Mouse (Mus musculus) liver, embryonic 16.5 days (tissue): ENCODE measurements at regions not wholly inside any gene's neighbourhood (a gene's known extent, or its start where the extent isn't known, plus 50 kb on each side); places are given as distances from the start of the nearest gene placed in this dataset.

Experiments
- ATAC-seq: fragments of 200-750 bp; cut with Nextera tagmentation; 2 replicates; pipeline ENCODE4 v1.8.0; 2017; ENCODE audit warnings: low read depth, mild to moderate bottlenecking, moderate number of reproducible peaks, moderate library complexity
- H3K27ac ChIP-seq: fragments of 300-500 bp; sonication (generic); 2 replicates; pipeline ENCODE4 v1.5.1; 2014; ENCODE audit warnings: mild to moderate bottlenecking, low read length
- H3K27me3 ChIP-seq: fragments of 300-500 bp; sonication (generic); 2 replicates; pipeline ENCODE4 v1.6.1; 2014; ENCODE audit warnings: low read depth, low read length, mixed read lengths; ENCODE audit not compliant: control insufficient read depth, insufficient read depth
- H3K36me3 ChIP-seq: fragments of 300-500 bp; sonication (generic); 2 replicates; pipeline ENCODE4 v1.6.1; 2014; ENCODE audit warnings: mild to moderate bottlenecking; ENCODE audit not compliant: control insufficient read depth, insufficient read depth
- H3K4me1 ChIP-seq: fragments of 300-500 bp; sonication (generic); 2 replicates; pipeline ENCODE4 v1.6.1; 2014; ENCODE audit warnings: low read depth, low read length, mixed read lengths; ENCODE audit not compliant: control insufficient read depth
- H3K4me2 ChIP-seq: fragments of 300-500 bp; sonication (generic); 2 replicates; pipeline ENCODE4 v1.6.1; 2014; ENCODE audit warnings: low read depth, low read length, mixed read lengths
- H3K4me3 ChIP-seq: fragments of 300-500 bp; sonication (generic); 2 replicates; pipeline ENCODE4 v1.5.1; 2014; ENCODE audit warnings: low read depth, mild to moderate bottlenecking, low read length
- H3K9ac ChIP-seq: fragments of 300-500 bp; sonication (generic); 2 replicates; pipeline ENCODE4 v1.6.1; 2014; ENCODE audit warnings: low read depth, low read length
- H3K9me3 ChIP-seq: fragments of 300-500 bp; sonication (generic); replicated peaks from 2 replicates; pipeline ENCODE4 v1.6.1; 2016; ENCODE audit warnings: low read length; ENCODE audit not compliant: control insufficient read depth
- WGBS: fragments of 180-500 bp; shearing (Covaris S2); extraction: QIAGEN DNeasy Blood & Tissue Kit; methylation state at CpG from one replicate; pipeline ENCODE4 v1.1.7; 2014; ENCODE audit not compliant: insufficient replicate concordance; 5-methylcytosine and 5-hydroxymethylcytosine counted together

DNA sequence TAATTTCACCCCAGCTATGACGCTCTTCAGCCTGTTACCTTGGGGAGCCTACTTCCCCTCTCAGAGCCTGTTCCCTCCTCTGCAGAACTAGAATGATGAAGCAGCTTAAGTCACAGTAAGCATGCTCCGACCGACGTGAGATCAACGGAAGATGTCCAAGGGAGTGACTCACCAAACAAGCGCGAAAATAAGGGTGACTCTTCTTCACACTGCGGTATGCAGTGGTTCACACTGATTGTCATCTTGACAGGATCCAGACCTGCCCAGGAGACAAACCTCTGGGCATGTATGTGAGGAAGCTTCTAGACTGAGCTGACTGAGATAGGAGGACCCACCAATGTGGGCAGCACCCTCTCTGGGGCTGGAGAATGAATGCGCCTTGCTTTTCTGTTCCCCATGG is 116.3 kb upstream of the Tpm1 start:
- no peak for ATAC-seq
- no peaks in the 10 kb centered on the region for H3K36me3 ChIP-seq
- WGBS: 65% methylated on average over 9 of the region's 9 CpGs
- no peaks in the 10 kb centered on the region for H3K9me3 ChIP-seq
- no peaks in the 10 kb centered on the region for H3K27me3 ChIP-seq
- H3K4me3 ChIP-seq: no peak overlapping the region
- H3K4me2 ChIP-seq: no peak overlapping the region
- H3K9ac ChIP-seq: no peak overlapping the region
- H3K27ac ChIP-seq: no peak overlapping the region
- H3K4me1 ChIP-seq: no peaks in the 10 kb centered on the region

DNA sequence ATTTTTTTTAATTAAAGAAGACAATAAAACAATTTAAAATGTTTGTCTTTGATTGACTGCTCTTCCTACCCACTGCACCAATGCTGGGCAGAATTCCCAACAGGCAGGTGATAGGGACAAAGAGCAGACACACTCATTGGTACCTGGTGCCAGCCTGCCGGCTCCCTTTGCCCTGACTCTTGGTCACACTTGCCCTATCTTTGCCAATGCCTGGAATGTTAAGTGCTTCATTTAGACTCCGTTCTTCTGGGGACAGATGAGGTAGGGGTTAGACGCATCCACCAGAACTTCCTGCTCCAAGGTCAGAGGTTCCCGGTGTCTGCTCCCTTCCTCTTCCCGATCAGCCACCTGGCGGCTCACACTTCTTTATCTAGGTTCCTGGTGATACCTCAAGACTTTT is 114.5 kb upstream of the Tpm1 start:
- no peak overlapping the region for H3K4me3 ChIP-seq
- no peaks in the 10 kb centered on the region for H3K27me3 ChIP-seq
- WGBS: 50% methylated on average over 6 of the region's 6 CpGs
- H3K36me3 ChIP-seq: no peaks in the 10 kb centered on the region
- no peak overlapping the region for H3K9ac ChIP-seq
- H3K4me1 ChIP-seq: no peaks in the 10 kb centered on the region
- H3K4me2 ChIP-seq: no peak overlapping the region
- no peaks in the 10 kb centered on the region for H3K9me3 ChIP-seq
- no peak for ATAC-seq
- no peak overlapping the region for H3K27ac ChIP-seq

DNA sequence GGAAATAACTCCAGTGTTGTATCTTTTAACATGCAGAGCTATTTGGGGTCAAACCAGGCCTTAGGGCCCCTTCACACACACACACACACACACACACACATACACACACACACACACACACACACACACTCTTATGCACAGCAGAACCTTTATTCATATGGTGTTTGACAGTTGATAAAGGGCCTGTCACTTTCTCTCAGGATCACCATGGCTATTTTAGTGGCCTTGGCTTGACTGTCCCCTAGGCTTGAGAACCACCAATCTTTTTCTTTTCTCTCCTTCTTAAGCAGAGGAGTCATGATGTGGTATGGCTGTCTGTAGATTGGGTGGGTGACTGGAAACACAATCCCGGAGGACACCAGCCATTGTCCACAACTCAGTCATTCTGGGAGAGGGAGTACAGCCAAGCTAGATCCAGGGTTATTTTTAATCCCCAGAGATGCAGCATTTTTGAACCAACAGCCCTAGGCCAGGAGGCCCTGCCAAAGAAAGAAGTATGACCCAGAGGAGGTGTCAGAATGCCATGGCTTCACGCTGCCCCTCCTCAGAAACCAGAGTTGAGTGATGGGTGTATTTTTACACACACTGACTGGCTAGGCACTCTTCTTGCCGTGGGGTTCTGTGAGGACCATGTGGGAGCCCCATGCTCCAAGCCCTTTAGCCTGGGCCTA is 111.7 kb upstream of the Tpm1 start:
- H3K4me3 ChIP-seq: no peak overlapping the region
- WGBS: 55% methylated on average over 3 of the region's 3 CpGs
- no peak overlapping the region for H3K9ac ChIP-seq
- no peaks in the 10 kb centered on the region for H3K36me3 ChIP-seq
- no peak for ATAC-seq
- no peaks in the 10 kb centered on the region for H3K4me1 ChIP-seq
- no peaks in the 10 kb centered on the region for H3K27me3 ChIP-seq
- no peaks in the 10 kb centered on the region for H3K9me3 ChIP-seq
- no peak overlapping the region for H3K4me2 ChIP-seq
- no peak overlapping the region for H3K27ac ChIP-seq

DNA sequence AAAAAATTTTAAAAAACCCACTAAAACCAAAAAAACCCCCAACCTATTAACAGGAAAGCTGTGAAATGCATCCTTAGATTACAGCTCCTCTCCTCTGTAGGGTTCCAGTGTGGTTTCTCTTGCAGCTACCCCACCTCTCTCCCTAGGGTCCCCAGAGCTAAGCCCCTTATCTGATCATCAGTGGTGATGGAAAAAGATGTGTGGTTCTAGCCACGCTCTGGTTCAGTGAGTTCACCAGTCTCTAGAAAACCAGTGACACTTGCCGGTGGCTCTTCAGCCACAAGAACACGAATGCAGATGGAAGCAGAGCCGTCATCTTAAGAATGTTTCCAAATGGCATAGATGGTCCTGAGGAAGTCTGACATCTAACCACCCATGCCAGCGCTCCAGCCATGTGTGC is 111.1 kb upstream of the Tpm1 start:
- WGBS: 63% methylated on average over 5 of the region's 5 CpGs
- Histone ChIP-seq H3K9me3 (no peaks in the 10 kb centered on the region), H3K4me3 (no peak overlapping the region), H3K4me1 (no peaks in the 10 kb centered on the region), H3K9ac (no peak overlapping the region), H3K36me3 (no peaks in the 10 kb centered on the region), H3K4me2 (no peak overlapping the region), H3K27ac (no peak overlapping the region), H3K27me3 (no peaks in the 10 kb centered on the region)
- ATAC-seq: no peak

DNA sequence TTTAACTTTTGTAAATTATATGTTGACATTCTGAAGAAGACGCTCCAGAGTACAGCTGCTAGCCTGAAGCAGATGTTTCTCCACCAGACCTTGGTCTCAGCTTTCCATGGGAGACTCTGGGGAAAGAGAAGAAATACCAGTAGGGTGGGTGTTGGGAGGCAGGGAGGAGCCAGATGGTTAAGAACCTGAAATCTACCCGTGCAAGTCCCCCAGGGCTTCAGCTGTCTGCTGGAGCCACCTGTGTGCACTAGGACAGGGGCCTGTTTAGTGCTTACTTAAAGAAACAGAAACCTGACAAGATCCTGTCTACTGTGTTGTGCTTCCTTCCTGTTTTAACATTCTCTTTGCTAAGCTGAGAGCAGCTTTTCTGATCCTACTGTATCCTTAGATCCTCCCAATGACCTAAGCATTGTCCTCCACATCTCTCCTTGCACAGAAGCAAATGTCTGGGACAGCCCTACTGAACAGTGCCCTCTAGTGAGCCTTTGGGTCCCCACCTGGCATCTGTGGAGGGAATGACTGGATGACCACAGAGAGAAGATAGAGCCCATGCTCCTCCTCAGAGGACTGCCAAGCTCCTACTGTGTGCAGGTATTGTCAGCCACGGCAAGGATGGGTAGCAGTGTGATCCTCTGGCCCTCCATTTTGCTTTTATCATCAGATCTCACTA is 107.5 kb upstream of the Tpm1 start:
- H3K27ac ChIP-seq: no peak overlapping the region
- no peak overlapping the region for H3K4me3 ChIP-seq
- no peaks in the 10 kb centered on the region for H3K27me3 ChIP-seq
- no peaks in the 10 kb centered on the region for H3K4me1 ChIP-seq
- H3K36me3 ChIP-seq: no peaks in the 10 kb centered on the region
- 46% methylated on average over 3 of the region's 3 CpGs for WGBS
- H3K4me2 ChIP-seq: no peak overlapping the region
- no peak overlapping the region for H3K9ac ChIP-seq
- ATAC-seq: no peak
- no peaks in the 10 kb centered on the region for H3K9me3 ChIP-seq

DNA sequence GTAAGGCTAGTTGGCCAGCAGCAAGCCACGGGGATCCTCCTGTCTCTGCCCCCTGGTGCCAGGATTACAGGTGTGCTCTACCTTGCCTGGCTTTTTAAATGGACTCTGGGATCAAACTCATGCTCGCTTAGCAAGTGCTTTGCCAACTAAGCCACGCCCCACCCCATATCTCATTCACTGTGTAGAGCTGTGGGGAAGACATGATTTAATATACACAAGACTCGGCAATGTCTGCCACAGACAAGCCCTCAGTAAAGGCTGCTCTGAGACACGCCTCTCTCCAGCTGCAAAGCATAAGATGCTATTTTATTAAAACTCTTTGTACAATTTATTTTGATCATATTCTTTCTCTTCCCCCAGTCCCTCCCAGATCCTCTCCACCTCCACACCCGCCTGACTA is 104.9 kb upstream of the Tpm1 start:
- no peak overlapping the region for H3K4me2 ChIP-seq
- H3K27me3 ChIP-seq: no peaks in the 10 kb centered on the region
- no peaks in the 10 kb centered on the region for H3K9me3 ChIP-seq
- H3K36me3 ChIP-seq: no peaks in the 10 kb centered on the region
- H3K27ac ChIP-seq: no peak overlapping the region
- no peak for ATAC-seq
- 46% methylated on average over 6 of the region's 6 CpGs for WGBS
- no peaks in the 10 kb centered on the region for H3K4me1 ChIP-seq
- H3K9ac ChIP-seq: no peak overlapping the region
- no peak overlapping the region for H3K4me3 ChIP-seq

DNA sequence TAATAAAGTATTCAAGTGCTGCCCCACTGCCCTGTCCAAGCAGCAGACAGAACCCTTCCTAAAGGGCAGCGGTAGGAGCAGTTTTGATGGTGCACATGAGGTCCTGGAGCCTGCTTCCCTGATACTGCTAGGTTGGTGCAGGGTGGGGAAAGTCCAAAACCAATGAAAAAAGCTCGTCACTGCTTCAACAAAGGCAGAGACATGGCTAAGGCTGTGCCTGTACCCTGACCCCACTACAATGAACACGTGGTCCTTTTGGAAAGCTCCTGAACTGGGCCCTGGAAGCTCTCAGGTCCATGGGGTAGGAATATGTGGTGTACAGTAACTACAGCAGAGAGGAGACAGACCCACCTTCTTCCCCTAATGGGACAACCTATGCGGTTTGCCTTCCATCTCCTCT is 104.1 kb upstream of the Tpm1 start:
- Histone ChIP-seq H3K27ac (no peak overlapping the region), H3K9ac (no peak overlapping the region)

DNA sequence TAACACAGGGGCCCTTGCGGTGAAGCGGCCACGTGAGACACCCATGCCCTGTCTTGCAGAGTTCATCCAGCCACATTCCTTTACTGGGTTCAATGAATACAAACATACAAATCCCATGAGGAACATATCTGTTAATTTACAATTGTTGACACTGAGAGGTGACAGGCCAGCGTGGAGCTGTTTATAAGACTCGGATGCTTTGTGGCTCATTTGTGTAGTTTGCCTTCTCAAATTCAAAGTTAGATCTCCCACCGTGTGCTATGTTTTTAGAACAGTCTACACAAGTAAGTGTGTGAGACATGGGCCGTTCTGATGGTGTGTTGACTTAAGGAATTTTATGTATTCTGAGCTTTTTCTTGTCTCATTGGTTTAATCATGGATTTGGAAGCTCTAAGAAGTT is 98.5 kb upstream of the Tpm1 start:
- WGBS: 66% methylated on average over 7 of the region's 7 CpGs
- Histone ChIP-seq H3K36me3 (no peaks in the 10 kb centered on the region), H3K27ac (no peak overlapping the region), H3K4me2 (no peak overlapping the region), H3K4me3 (no peak overlapping the region), H3K9me3 (no peaks in the 10 kb centered on the region), H3K27me3 (no peaks in the 10 kb centered on the region), H3K4me1 (no peaks in the 10 kb centered on the region), H3K9ac (no peak overlapping the region)
- ATAC-seq: no peak

More for the DNA sequence above, 104.1 kb upstream of the Tpm1 start:
- Histone ChIP-seq H3K4me2 (no peak overlapping the region), H3K9me3 (no peaks in the 10 kb centered on the region), H3K4me3 (no peak overlapping the region), H3K36me3 (no peaks in the 10 kb centered on the region), H3K27me3 (no peaks in the 10 kb centered on the region), H3K4me1 (no peaks in the 10 kb centered on the region)
- WGBS: 59% methylated on average over 4 of the region's 4 CpGs
- no peak for ATAC-seq

DNA sequence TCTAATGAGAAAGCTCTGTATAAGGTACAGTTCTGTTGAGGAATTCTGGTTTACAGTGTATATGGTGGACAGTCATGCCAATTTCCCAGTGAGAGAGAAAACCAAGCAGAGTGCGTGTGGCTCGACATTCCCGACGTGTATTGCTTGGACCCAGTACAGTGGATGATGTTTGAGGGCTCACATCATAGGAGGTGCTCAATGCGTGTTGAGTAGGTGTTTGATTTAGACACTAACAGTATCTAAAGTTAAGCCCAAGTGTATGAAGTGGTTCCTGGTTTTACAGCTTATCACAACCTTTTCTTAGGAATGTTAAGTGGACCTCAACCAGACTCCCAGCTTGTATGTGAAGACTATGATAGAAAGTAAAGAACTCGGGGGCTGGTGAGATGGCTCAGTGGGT is 96.2 kb upstream of the Tpm1 start:
- H3K27ac ChIP-seq: no peak overlapping the region
- H3K4me1 ChIP-seq: no peaks in the 10 kb centered on the region
- no peak for ATAC-seq
- H3K4me3 ChIP-seq: no peak overlapping the region
- no peak overlapping the region for H3K4me2 ChIP-seq
- H3K9ac ChIP-seq: no peak overlapping the region
- no peaks in the 10 kb centered on the region for H3K27me3 ChIP-seq
- no peaks in the 10 kb centered on the region for H3K36me3 ChIP-seq
- no peaks in the 10 kb centered on the region for H3K9me3 ChIP-seq
- WGBS: 78% methylated on average over 6 of the region's 6 CpGs
